Mouse (Mus musculus) stomach, postnatal 0 days (tissue): ENCODE data around the gene Ppp1r36.

Experiments
- CTCF ChIP-seq: IDR thresholded peaks from 2 replicates; pipeline ENCODE4 v1.5.1; 2016; ENCODE audit warnings: antibody characterized with exemption, low read depth, mild to moderate bottlenecking, moderate library complexity
- EP300 ChIP-seq: optimal IDR thresholded peaks from 2 replicates; pipeline ENCODE3; 2016; ENCODE audit warnings: antibody characterized with exemption

DNA sequence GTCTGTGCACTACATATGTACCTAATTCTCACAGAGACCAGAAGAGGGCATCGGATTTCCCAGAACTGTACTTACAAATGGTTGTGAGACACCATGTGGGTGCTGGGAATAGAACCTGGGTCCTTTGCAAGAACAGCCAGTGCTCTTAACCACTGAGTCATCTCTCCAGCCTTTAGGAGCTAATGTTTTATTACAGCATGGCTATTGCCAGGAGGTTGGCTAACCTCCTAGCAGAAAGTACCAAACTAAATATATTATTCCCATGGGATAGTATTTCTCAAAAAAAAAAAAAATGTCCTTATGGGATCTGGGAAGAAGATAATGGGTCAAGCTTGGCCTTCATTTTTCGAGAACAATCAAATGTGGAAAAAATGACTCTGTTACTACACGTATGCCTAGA lies 7.9 kb downstream of the Ppp1r36 start:
- no peak for TF ChIP-seq EP300
- no peak for TF ChIP-seq CTCF
